Mouse (Mus musculus) embryonic facial prominence, embryonic 10.5 days (tissue): Measurements from ENCODE around the gene Foxa3. TPM values are rescaled to one million over a fixed set of nuclear protein-coding genes. Genes with fewer than 3 reads are reported as not detected.

Experiments
- DNase-seq: peaks from one replicate; pipeline ENCODE4 v3.0.0-alpha.2; 2017; ENCODE audit warnings: low spot score
- H3K27ac ChIP-seq: fragments of 300-500 bp; sonication (generic); replicated peaks from 2 replicates; pipeline ENCODE4 v1.5.1; 2016; ENCODE audit warnings: mild to moderate bottlenecking
- H3K27me3 ChIP-seq: fragments of 300-500 bp; sonication (generic); replicated peaks from 2 replicates; pipeline ENCODE4 v1.6.1; 2016; ENCODE audit warnings: low read depth, mild to moderate bottlenecking; ENCODE audit not compliant: poor library complexity, severe bottlenecking
- H3K36me3 ChIP-seq: fragments of 300-500 bp; sonication (generic); replicated peaks from 2 replicates; pipeline ENCODE4 v1.6.1; 2016; ENCODE audit warnings: mild to moderate bottlenecking, moderate library complexity
- H3K4me1 ChIP-seq: fragments of 300-500 bp; sonication (generic); 2 replicates; pipeline ENCODE4 v1.6.1; 2016
- H3K4me3 ChIP-seq: fragments of 300-500 bp; sonication (generic); 2 replicates; pipeline ENCODE4 v1.5.1; 2016; ENCODE audit warnings: mild to moderate bottlenecking, moderate library complexity
- H3K9me3 ChIP-seq: fragments of 300-500 bp; sonication (generic); 2 replicates; pipeline ENCODE4 v1.6.1; 2016; ENCODE audit warnings: mild to moderate bottlenecking
- WGBS: fragments of 180-500 bp; shearing (Covaris S2); methylation state at CpG from one replicate; pipeline ENCODE4 v1.1.7; 2016; 5-methylcytosine and 5-hydroxymethylcytosine counted together
- polyA plus RNA-seq: library from polyadenylated mRNA; unstranded; fragments of >200 nt; fragmentation: Nextera tagmentation; extraction: Ambion mirVana; gene quantifications from 2 replicates; pipeline ENCODE4 v1.2.1, GENCODE M21; 2016

Gene Foxa3
- polyA plus RNA-seq, 1 experiment from 2014 or later: not detected

DNA sequence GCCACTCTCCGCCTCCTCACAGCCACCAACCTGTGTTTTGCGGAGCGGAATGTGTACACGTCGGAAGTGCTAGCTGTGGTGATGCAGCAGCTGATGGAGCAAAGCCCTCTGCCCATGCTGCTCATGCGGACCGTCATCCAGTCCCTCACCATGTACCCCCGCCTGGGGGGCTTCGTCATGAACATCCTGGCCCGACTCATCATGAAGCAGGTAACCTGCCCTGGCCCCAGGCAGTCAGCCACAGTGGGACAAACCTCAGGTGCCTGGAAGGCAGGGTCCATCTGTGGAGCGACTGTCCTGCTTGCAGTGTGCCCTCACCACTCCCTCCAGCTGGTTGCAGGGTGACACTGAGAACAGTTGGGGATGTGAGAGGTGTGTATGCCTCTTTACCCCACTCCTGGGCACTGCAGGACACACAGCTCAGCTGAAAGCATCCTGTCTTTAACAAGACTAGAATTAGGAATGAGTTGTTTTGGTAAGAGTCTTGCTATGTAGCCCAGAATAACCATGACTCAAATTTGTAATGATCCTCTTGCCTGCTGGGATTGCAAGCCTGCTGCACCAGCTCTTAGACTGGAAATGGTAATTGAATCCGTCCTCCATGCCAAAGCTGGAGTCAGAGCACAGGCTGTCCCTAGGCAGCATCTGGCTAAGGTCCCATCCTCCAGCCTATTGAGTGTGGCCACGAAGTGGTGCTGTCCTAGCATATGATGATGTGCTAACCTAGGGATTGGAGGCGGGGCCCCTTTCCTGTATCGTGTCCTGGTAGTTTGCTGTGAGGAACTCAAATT, 29.2 kb upstream of the Foxa3 start:
- Histone ChIP-seq H3K36me3 (peaks cover 93% of the 10 kb centered on the region), H3K27me3 (no peaks in the 10 kb centered on the region), H3K9me3 (no peaks in the 10 kb centered on the region), H3K27ac (no peak overlapping the region), H3K4me3 (no peak overlapping the region), H3K4me1 (peaks cover 13% of the 10 kb centered on the region)
- 91% methylated on average over 15 of the region's 15 CpGs for WGBS
- DNase-seq: no peak

DNA sequence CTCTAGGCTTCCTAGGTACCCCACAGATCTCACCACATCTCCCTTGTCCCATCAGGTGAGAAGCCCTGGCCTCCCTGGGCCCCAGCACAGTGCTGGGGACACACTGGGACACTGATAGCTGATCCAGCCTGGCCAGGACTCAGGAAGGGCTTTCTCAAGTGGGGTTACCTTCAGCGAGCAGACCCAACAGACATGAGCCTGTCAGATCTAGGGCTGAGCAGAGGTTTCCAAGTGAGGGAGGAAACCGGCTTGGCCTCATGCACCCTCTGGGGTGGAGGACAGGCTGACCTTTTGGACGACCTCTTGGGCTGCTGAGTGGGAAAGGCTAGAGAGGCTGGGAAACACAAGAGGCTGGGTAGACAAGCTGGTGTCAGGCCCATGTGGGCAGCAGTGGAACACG, 27.8 kb upstream of the Foxa3 start:
- peaks cover 100% of the 10 kb centered on the region for H3K36me3 ChIP-seq
- no peak for DNase-seq
- H3K27ac ChIP-seq: no peak overlapping the region
- no peaks in the 10 kb centered on the region for H3K27me3 ChIP-seq
- H3K4me1 ChIP-seq: peaks cover 13% of the 10 kb centered on the region
- H3K4me3 ChIP-seq: no peak overlapping the region
- WGBS: 63% methylated on average over 4 of the region's 4 CpGs
- H3K9me3 ChIP-seq: no peaks in the 10 kb centered on the region

DNA sequence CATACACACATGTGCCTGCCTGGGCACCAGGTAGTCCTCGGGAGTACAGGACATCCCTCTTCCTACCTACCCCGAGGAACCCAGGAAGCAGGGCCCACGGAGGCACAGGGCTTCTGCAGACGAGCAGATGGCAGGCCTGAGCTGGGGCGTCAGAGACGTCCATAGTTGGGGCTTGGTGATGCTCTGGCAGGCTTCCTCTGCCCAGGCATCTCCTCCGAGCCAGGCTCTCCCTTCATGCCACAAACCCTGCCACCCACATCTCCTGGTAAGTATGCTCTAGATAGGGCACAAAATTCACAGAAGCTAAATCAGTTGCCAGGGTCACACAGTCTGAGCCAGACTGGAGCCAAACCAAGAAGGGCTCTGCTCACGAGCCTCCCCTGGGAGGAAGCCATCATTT, 26.8 kb upstream of the Foxa3 start:
- 90% methylated on average over 8 of the region's 8 CpGs for WGBS
- Histone ChIP-seq H3K27me3 (no peaks in the 10 kb centered on the region), H3K27ac (no peak overlapping the region), H3K4me1 (peaks cover 13% of the 10 kb centered on the region), H3K9me3 (no peaks in the 10 kb centered on the region), H3K4me3 (no peak overlapping the region), H3K36me3 (peaks cover 100% of the 10 kb centered on the region)
- no peak for DNase-seq

DNA sequence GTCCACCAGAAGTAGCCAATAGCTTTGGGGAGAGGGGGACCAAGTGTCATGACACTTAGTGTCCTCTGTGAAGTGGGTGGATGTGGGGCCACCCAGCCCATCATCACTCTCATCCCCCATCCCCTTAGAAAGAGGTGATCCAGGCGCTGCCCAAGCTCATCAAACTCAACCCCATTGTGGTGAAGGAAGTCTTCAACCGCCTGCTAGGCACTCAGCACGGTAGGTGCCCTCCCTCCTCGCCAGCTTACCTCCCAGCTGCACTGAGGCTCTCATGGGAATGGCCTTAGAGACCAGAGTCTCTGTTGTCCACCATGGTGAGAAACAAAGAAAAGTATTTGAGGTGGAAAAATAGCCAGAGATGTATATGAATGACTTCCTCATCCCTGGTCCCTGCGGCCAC, 25.9 kb upstream of the Foxa3 start:
- H3K9me3 ChIP-seq: no peaks in the 10 kb centered on the region
- WGBS: 90% methylated on average over 5 of the region's 5 CpGs
- H3K27me3 ChIP-seq: no peaks in the 10 kb centered on the region
- no peak overlapping the region for H3K4me3 ChIP-seq
- no peak overlapping the region for H3K27ac ChIP-seq
- H3K4me1 ChIP-seq: peaks cover 7% of the 10 kb centered on the region
- DNase-seq: no peak
- H3K36me3 ChIP-seq: peaks cover 100% of the 10 kb centered on the region

DNA sequence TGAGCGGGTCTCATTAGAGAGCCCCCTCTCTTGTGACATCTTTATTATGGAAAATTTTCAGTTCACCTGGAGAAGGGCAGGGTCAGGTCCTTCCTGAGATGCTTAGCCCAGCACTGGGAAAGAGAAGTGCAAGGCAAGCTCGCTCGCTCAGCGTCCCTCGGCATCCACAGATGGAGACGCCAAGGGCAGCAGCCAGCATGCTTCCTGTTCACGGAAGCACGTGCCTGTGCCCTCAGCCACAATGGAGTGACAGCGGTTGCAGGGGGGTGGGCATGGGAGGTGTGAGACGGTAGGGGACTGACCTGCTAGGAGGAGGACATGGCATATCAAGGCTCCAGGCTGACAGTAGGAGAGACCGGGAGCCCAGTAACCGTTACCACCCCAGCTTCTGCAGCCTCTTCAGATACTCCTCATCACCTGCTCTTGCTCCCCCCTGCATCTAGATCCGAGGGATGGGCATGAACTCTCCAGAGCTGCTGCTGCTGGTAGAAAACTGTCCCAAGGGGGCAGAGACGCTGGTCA, 24.7 kb upstream of the Foxa3 start:
- no peaks in the 10 kb centered on the region for H3K27me3 ChIP-seq
- H3K27ac ChIP-seq: no peak overlapping the region
- no peak overlapping the region for H3K4me3 ChIP-seq
- DNase-seq: no peak
- no peaks in the 10 kb centered on the region for H3K4me1 ChIP-seq
- 88% methylated on average over 14 of the region's 14 CpGs for WGBS
- H3K9me3 ChIP-seq: no peaks in the 10 kb centered on the region
- peaks cover 99% of the 10 kb centered on the region for H3K36me3 ChIP-seq

DNA sequence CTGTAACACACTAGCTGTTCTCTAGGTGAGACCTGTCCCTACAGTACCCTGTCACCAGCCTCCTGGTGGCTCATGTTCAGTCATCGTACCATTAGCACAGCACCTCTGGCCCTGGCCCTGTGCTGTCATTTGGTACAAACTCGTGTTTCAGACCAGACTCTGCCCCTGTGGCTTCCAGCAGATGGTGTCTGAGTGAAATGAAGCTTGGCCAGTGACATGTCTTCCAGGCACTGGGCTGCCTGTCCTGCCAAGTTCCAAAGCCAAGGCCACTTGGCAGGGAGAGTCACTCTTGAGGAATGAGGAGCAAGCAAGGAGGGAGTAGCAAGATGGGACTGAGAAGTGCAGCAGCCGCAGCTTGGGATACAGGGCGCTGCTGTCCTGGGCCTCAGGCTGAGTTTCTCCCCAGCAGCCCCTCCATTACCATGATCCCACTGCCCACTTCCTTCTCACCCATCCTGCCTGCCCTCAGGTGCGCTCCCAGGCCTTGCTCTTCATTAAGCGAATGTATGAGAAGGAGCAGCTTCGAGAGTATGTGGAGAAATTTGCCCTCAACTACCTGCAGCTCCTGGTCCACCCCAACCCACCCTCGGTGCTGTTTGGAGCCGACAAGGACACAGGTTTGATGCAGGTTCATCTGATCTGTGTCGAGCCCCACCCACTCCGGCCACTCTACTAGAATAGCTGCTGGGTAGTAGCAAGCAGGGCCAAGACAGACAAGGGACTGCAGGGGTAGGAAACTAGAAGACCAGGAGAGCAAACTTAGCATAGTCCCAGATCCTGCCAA, 23.1 kb upstream of the Foxa3 start:
- peaks cover 99% of the 10 kb centered on the region for H3K36me3 ChIP-seq
- no peaks in the 10 kb centered on the region for H3K27me3 ChIP-seq
- H3K27ac ChIP-seq: no peak overlapping the region
- no peak for DNase-seq
- H3K9me3 ChIP-seq: no peaks in the 10 kb centered on the region
- WGBS: 93% methylated on average over 11 of the region's 11 CpGs
- no peaks in the 10 kb centered on the region for H3K4me1 ChIP-seq
- H3K4me3 ChIP-seq: no peak overlapping the region

DNA sequence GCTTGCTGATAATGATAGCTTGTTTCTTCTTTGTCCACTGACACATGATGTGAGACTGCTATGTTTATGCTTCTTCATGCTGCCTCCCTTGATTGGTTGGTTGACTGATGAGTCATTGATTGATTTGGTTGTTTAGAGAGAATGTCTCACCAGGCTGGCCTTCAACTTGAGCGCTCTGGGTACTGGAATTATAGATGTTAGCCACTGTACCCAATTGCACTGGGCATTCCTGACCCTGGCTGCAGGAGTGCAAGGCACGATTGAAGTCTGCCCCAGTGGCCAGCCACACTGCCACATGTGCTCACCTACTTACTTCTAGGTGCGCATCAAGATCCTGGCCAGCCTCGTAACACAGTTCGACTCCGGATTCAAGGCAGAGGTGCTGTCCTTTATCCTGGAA, 21.3 kb upstream of the Foxa3 start:
- H3K27me3 ChIP-seq: no peaks in the 10 kb centered on the region
- no peaks in the 10 kb centered on the region for H3K9me3 ChIP-seq
- no peak for DNase-seq
- WGBS: 97% methylated on average over 6 of the region's 6 CpGs
- H3K4me1 ChIP-seq: no peaks in the 10 kb centered on the region
- H3K27ac ChIP-seq: no peak overlapping the region
- H3K36me3 ChIP-seq: peaks cover 99% of the 10 kb centered on the region
- H3K4me3 ChIP-seq: no peak overlapping the region

DNA sequence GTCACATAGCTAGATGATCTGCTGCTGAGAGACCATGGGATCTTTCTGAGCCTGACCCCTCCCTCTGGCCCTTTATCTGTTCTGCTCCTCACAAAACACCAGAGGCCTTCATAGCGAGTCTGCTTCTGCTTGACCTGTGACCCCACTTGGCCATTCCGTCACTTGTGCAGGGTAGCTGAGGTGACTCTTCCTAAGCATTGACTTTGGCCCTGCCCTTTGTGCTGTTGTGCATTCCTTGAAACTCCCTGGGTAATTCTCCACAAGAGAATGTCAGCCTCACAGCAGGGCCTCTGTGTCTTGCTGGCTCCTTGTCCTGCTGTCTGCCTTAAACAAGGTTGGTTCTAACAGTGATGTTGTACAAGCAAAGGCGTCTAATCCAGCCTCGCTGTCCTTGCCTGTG, 8.3 kb upstream of the Foxa3 start:
- H3K9me3 ChIP-seq: no peaks in the 10 kb centered on the region
- no peaks in the 10 kb centered on the region for H3K27me3 ChIP-seq
- no peak for DNase-seq
- 58% methylated on average over 4 of the region's 4 CpGs for WGBS
- peaks cover 83% of the 10 kb centered on the region for H3K36me3 ChIP-seq
- H3K27ac ChIP-seq: no peak overlapping the region
- H3K4me3 ChIP-seq: no peak overlapping the region
- peaks cover 7% of the 10 kb centered on the region for H3K4me1 ChIP-seq

DNA sequence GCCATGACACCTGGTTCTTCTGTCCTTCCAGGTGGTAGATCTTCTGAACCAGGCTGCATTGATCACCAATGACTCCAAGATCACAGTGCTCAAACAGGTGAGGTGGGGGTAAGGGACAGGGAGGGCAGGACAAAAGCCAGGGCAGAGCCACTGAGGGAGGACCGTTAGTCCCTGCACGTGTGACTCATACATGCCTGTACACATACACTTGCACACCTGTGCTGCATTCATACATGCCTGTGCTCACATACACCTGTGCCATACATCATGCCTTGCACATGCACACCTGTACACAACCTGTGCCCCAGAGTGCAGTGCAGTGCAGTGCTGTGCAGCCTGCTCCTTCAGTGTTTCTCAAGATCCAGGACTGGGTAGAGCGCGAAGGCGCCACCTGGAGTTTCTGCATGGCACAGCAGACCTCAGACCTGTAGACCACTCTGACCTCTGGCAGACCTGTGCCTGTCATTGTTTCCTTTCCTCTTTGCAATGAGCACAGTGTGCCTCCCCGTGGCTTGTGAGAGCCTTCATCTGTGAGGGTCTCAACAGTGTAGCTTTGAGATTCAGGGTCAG, 5.8 kb upstream of the Foxa3 start:
- peaks cover 58% of the 10 kb centered on the region for H3K36me3 ChIP-seq
- no peaks in the 10 kb centered on the region for H3K27me3 ChIP-seq
- no peak overlapping the region for H3K4me3 ChIP-seq
- no peaks in the 10 kb centered on the region for H3K9me3 ChIP-seq
- no peak overlapping the region for H3K27ac ChIP-seq
- DNase-seq: peak; percentile 73
- H3K4me1 ChIP-seq: peaks cover 25% of the 10 kb centered on the region
- 65% methylated on average over 6 of the region's 6 CpGs for WGBS

DNA sequence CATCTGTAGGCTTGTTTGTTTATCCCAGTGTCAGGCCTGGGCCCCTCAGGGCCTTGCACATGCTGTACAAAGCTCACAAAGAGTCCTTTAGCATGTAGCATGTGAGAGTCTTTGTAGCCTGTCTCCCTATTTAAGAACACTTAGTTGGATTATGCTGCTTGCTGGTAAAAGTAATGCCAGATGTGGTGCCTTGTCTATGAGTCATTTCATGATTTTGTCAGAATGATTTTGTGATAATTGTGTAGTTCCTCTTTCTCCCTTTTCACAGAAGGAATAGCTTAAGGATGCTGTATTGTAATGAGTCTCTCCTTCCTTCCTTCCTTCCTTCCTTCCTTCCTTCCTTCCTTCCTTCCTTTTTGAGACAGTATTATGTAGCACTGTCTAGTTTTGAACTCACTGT, 4.7 kb upstream of the Foxa3 start:
- H3K36me3 ChIP-seq: peaks cover 47% of the 10 kb centered on the region
- no peak for DNase-seq
- no peak overlapping the region for H3K27ac ChIP-seq
- H3K4me1 ChIP-seq: peaks cover 33% of the 10 kb centered on the region
- no peak overlapping the region for H3K4me3 ChIP-seq
- H3K27me3 ChIP-seq: peaks cover 9% of the 10 kb centered on the region
- H3K9me3 ChIP-seq: no peaks in the 10 kb centered on the region

DNA sequence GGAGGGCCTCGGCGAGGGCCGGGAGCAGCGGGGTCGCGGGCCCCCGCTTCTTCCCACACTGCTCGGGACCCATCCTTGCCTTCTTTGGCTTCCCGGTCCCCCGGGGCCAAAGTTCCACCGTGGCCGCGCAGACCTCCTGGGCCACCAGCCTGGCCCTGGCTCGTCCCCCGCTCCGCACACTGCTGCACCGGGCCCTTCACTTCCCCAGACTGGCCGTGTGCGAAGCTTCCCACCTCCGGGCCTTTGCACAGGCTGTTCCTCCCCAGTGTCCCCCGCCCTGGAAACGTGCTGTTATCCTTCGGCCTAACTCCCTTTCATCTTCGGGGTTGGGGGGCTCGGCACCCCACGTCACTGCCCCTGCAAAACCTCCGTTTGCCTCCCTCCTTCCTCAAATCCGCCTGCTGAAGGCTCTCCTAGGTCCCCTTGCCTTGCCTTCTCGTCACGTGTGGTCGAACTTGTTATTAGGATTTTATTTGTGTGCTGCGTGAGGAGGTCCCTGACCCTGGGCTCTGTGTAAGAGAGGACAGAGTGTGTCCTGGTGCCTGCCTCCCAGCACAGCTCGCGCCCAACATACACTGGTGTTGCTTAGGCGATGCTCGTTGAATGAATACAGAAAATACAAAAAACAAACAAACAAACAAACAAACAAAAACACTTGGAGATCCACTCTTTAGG, 1.4 kb upstream of the Foxa3 start:
- peaks cover 14% of the 10 kb centered on the region for H3K36me3 ChIP-seq
- no peak for DNase-seq
- no peaks in the 10 kb centered on the region for H3K9me3 ChIP-seq
- H3K4me1 ChIP-seq: peaks cover 37% of the 10 kb centered on the region
- peak overlapping the region; percentile 92 for H3K27ac ChIP-seq
- WGBS: 1% methylated on average over 36 of the region's 36 CpGs
- peaks cover 41% of the 10 kb centered on the region for H3K27me3 ChIP-seq
- H3K4me3 ChIP-seq: peak overlapping the region; percentile 97

DNA sequence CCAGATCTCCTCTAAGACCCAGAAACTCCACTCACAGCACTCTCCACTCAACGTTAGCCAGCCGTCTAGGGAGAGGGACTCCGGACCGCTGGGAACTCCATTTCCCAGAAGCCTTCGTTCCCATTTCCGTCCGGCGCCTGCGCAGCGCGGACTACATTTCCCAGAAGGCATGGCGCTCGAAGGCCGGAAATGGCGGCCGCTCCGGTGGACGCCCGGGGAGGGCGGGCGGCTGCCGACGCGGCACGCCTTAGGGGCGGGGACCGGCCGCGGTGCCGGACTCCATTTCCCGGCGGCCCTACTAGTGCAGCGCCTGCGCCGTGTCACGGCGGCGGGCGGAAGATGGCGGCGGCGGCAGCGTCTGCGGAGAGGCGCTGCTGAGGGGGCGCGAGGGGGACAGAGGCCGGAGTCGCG, 763 bp upstream of the Foxa3 start, which contains the start of gene Sympk:
TSS of gene Sympk (plus strand) at position 282 of the 411 bp plus-strand sequence.
- Histone ChIP-seq H3K36me3 (peaks cover 8% of the 10 kb centered on the region), H3K9me3 (no peaks in the 10 kb centered on the region), H3K27me3 (peaks cover 41% of the 10 kb centered on the region), H3K4me1 (peaks cover 37% of the 10 kb centered on the region), H3K4me3 (peak within 1 kb of the TSS; percentile 97), H3K27ac (peak within 1 kb of the TSS; percentile 92)
- DNase-seq: peak; percentile 97
- WGBS: under 1% methylated on average over 50 of the region's 50 CpGs
